Mouse (Mus musculus): Measurements from ENCODE around the gene Tmem45a2. TPM values are rescaled to one million over a fixed set of nuclear protein-coding genes. Genes with fewer than 3 reads are reported as not detected.

Gene Tmem45a2
- total RNA-seq, 1 experiment = 0.09 TPM

- no peak for DNase-seq (ENCODE audit: low read depth, low spot score)
- H3K36me3 ChIP-seq (ENCODE audit: control insufficient read depth, insufficient read depth, low read length, poor library complexity, severe bottlenecking) = no peaks in the 10 kb centered on the region
- no peak overlapping the region for H3K9ac ChIP-seq (ENCODE audit: insufficient read depth, low read depth, low read length, poor library complexity, severe bottlenecking)
- TF ChIP-seq ZC3H11A (IDR thresholded peaks at IDR 0.05; ENCODE audit: borderline replicate concordance, low read depth, low read length) (peak; percentile 92), MAFK (IDR thresholded peaks at IDR 0.05; ENCODE audit: insufficient read depth, low read depth, low read length) (no peak), CHD2 (IDR thresholded peaks at IDR 0.05; ENCODE audit: low read depth, low read length) (no peak)
- no peaks in the 10 kb centered on the region for H3K9me3 ChIP-seq (ENCODE audit: control insufficient read depth, insufficient read depth, low read depth, low read length)
- H3K4me3 ChIP-seq (ENCODE audit: insufficient read depth in 1 of 2, low read depth in 1 of 2, low read length in 2 of 2, poor library complexity in 1 of 2, severe bottlenecking in 1 of 2) = no peak overlapping the region
- in situ Hi-C loops (cut with MboI; ENCODE audit: low sequenced_read_pairs in 2 of 2, unreplicated experiment in 2 of 2) = loop anchor here in 1 of 2 experiments (10.0 kb wide), 1 partner anchor 318 kb away; no protein-coding TSS in a partner anchor
- H3K27ac ChIP-seq (ENCODE audit: insufficient read depth, low read depth, low read length, poor library complexity, severe bottlenecking) = no peak overlapping the region
- no peaks in the 10 kb centered on the region for H3K4me1 ChIP-seq (ENCODE audit: control insufficient read depth in 2 of 2, insufficient read depth in 2 of 2, low read length in 2 of 2, poor library complexity in 1 of 2)
Measured at GRCm38 (mm10) chr16:57092460-57092859, 21.3 kb upstream of the Tmem45a2 start.

DNA sequence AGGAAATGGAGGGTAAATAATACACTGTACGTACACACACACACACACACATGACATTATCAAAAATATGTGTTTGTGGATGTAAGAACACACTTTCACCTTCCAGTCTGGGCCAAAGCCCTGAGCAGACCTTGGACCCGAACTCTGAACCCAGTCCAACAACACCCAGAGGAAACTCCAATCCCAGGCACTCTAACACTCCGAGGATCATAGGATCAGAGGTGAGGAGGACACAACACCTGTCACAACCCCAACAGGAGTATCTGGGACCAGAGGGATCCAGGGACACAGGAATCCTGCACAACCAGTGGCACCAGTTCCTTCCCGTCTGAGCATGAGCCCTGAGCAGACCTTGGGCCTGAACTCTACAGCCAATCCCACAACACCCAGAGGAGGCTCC, 8.4 kb upstream of the Tmem45a2 start:
- TF ChIP-seq ZC3H11A (IDR thresholded peaks at IDR 0.05; ENCODE audit: borderline replicate concordance, low read depth, low read length) = no peak
- no peak for TF ChIP-seq CHD2 (IDR thresholded peaks at IDR 0.05; ENCODE audit: low read depth, low read length)
- no peak for TF ChIP-seq ZNF384 (IDR thresholded peaks at IDR 0.05; ENCODE audit: low read depth, low read length)
- TF ChIP-seq MAFK (IDR thresholded peaks at IDR 0.05; ENCODE audit: insufficient read depth, low read depth, low read length) = no peak
- no peak for TF ChIP-seq HCFC1 (IDR thresholded peaks at IDR 0.05; ENCODE audit: borderline replicate concordance, insufficient read depth, low read length)
- in situ Hi-C loops (cut with MboI; ENCODE audit: low sequenced_read_pairs in 2 of 2, unreplicated experiment in 2 of 2) = no loop called here
- H3K27ac ChIP-seq (ENCODE audit: insufficient read depth, low read depth, low read length, poor library complexity, severe bottlenecking) = no peak overlapping the region

GRCm38 (mm10) chr16:57075986-57076385, 4.8 kb upstream of the Tmem45a2 start:
- Histone ChIP-seq H3K9ac (ENCODE audit: insufficient read depth, low read depth, low read length, poor library complexity, severe bottlenecking) (no peak overlapping the region), H3K4me3 (ENCODE audit: insufficient read depth in 1 of 2, low read depth in 1 of 2, low read length in 2 of 2, poor library complexity in 1 of 2, severe bottlenecking in 1 of 2) (peak overlapping the region; percentile 9 to 58; a peak in 3 of 4 replicates)
- DNase-seq (ENCODE audit: low read depth, low spot score) = no peak

More for the DNA sequence above, 8.4 kb upstream of the Tmem45a2 start:
- H3K4me1 ChIP-seq (ENCODE audit: control insufficient read depth in 2 of 2, insufficient read depth in 2 of 2, low read length in 2 of 2, poor library complexity in 1 of 2) = no peaks in the 10 kb centered on the region
- no peak overlapping the region for H3K9ac ChIP-seq (ENCODE audit: insufficient read depth, low read depth, low read length, poor library complexity, severe bottlenecking)
- H3K36me3 ChIP-seq (ENCODE audit: control insufficient read depth, insufficient read depth, low read length, poor library complexity, severe bottlenecking) = no peaks in the 10 kb centered on the region
- no peaks in the 10 kb centered on the region for H3K9me3 ChIP-seq (ENCODE audit: control insufficient read depth, insufficient read depth, low read depth, low read length)
- H3K4me3 ChIP-seq (ENCODE audit: insufficient read depth in 1 of 2, low read depth in 1 of 2, low read length in 2 of 2, poor library complexity in 1 of 2, severe bottlenecking in 1 of 2) = no peak overlapping the region
- DNase-seq (ENCODE audit: low read depth, low spot score) = no peak

DNA sequence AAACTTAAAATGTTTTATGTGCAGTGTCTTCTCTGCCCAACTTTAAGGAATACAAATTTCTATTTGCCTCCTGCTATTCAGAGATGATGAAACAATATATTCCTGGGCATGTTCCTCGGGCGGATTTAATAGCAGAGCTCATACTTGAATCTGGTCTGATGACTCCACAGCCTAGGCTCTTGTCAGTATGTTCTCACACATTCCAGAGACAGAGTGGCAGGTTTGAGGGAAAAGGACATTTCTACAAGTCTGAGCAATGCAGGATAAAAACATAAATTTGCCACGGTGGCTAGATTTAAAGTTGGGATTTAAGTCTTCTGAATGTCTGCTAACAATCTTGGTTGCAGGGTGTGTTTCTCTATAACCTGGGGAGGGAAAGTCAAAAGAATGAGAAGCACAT, 9.1 kb downstream of the Tmem45a2 start:
- Histone ChIP-seq H3K9me3 (ENCODE audit: control insufficient read depth, insufficient read depth, low read depth, low read length) (no peaks in the 10 kb centered on the region), H3K4me3 (ENCODE audit: insufficient read depth in 1 of 2, low read depth in 1 of 2, low read length in 2 of 2, poor library complexity in 1 of 2, severe bottlenecking in 1 of 2) (no peak overlapping the region), H3K9ac (ENCODE audit: insufficient read depth, low read depth, low read length, poor library complexity, severe bottlenecking) (no peak overlapping the region), H3K27ac (ENCODE audit: insufficient read depth, low read depth, low read length, poor library complexity, severe bottlenecking) (no peak overlapping the region), H3K4me1 (ENCODE audit: control insufficient read depth in 2 of 2, insufficient read depth in 2 of 2, low read length in 2 of 2, poor library complexity in 1 of 2) (no peaks in the 10 kb centered on the region), H3K36me3 (ENCODE audit: control insufficient read depth, insufficient read depth, low read length, poor library complexity, severe bottlenecking) (no peaks in the 10 kb centered on the region)
- TF ChIP-seq MAFK (IDR thresholded peaks at IDR 0.05; ENCODE audit: insufficient read depth, low read depth, low read length) (no peak), ZC3H11A (IDR thresholded peaks at IDR 0.05; ENCODE audit: borderline replicate concordance, low read depth, low read length) (no peak), CHD2 (IDR thresholded peaks at IDR 0.05; ENCODE audit: low read depth, low read length) (no peak), ZNF384 (IDR thresholded peaks at IDR 0.05; ENCODE audit: low read depth, low read length) (no peak), HCFC1 (IDR thresholded peaks at IDR 0.05; ENCODE audit: borderline replicate concordance, insufficient read depth, low read length) (no peak)
- DNase-seq (ENCODE audit: low read depth, low spot score) = no peak
- in situ Hi-C loops (cut with MboI; ENCODE audit: low sequenced_read_pairs in 2 of 2, unreplicated experiment in 2 of 2) = no loop called here

More at GRCm38 (mm10) chr16:57075986-57076385, 4.8 kb upstream of the Tmem45a2 start:
- in situ Hi-C loops (cut with MboI; ENCODE audit: low sequenced_read_pairs in 2 of 2, unreplicated experiment in 2 of 2) = no loop called here
- TF ChIP-seq ZNF384 (IDR thresholded peaks at IDR 0.05; ENCODE audit: low read depth, low read length) (no peak; the same call in 1 of the 2 replicates), CHD2 (IDR thresholded peaks at IDR 0.05; ENCODE audit: low read depth, low read length) (no peak), ZC3H11A (IDR thresholded peaks at IDR 0.05; ENCODE audit: borderline replicate concordance, low read depth, low read length) (no peak), HCFC1 (IDR thresholded peaks at IDR 0.05; ENCODE audit: borderline replicate concordance, insufficient read depth, low read length) (no peak), MAFK (IDR thresholded peaks at IDR 0.05; ENCODE audit: insufficient read depth, low read depth, low read length) (no peak)
- no peaks in the 10 kb centered on the region for H3K36me3 ChIP-seq (ENCODE audit: control insufficient read depth, insufficient read depth, low read length, poor library complexity, severe bottlenecking)
- H3K4me1 ChIP-seq (ENCODE audit: control insufficient read depth in 2 of 2, insufficient read depth in 2 of 2, low read length in 2 of 2, poor library complexity in 1 of 2) = no peaks in the 10 kb centered on the region
- H3K9me3 ChIP-seq (ENCODE audit: control insufficient read depth, insufficient read depth, low read depth, low read length) = no peaks in the 10 kb centered on the region
- no peak overlapping the region for H3K27ac ChIP-seq (ENCODE audit: insufficient read depth, low read depth, low read length, poor library complexity, severe bottlenecking)

GRCm38 (mm10) chr16:57056995-57057394, 14.2 kb downstream of the Tmem45a2 start:
- no peak overlapping the region for H3K4me3 ChIP-seq (ENCODE audit: insufficient read depth in 1 of 2, low read depth in 1 of 2, low read length in 2 of 2, poor library complexity in 1 of 2, severe bottlenecking in 1 of 2)
- H3K9ac ChIP-seq (ENCODE audit: insufficient read depth, low read depth, low read length, poor library complexity, severe bottlenecking) = no peak overlapping the region
- no peaks in the 10 kb centered on the region for H3K9me3 ChIP-seq (ENCODE audit: control insufficient read depth, insufficient read depth, low read depth, low read length)
- TF ChIP-seq ZC3H11A (IDR thresholded peaks at IDR 0.05; ENCODE audit: borderline replicate concordance, low read depth, low read length) (no peak), CHD2 (IDR thresholded peaks at IDR 0.05; ENCODE audit: low read depth, low read length) (no peak), HCFC1 (IDR thresholded peaks at IDR 0.05; ENCODE audit: borderline replicate concordance, insufficient read depth, low read length) (no peak), ZNF384 (IDR thresholded peaks at IDR 0.05; ENCODE audit: low read depth, low read length) (no peak), MAFK (IDR thresholded peaks at IDR 0.05; ENCODE audit: insufficient read depth, low read depth, low read length) (no peak)
- no peaks in the 10 kb centered on the region for H3K4me1 ChIP-seq (ENCODE audit: control insufficient read depth in 2 of 2, insufficient read depth in 2 of 2, low read length in 2 of 2, poor library complexity in 1 of 2)
- DNase-seq (ENCODE audit: low read depth, low spot score) = no peak
- H3K36me3 ChIP-seq (ENCODE audit: control insufficient read depth, insufficient read depth, low read length, poor library complexity, severe bottlenecking) = no peaks in the 10 kb centered on the region
- H3K27ac ChIP-seq (ENCODE audit: insufficient read depth, low read depth, low read length, poor library complexity, severe bottlenecking) = no peak overlapping the region
- in situ Hi-C loops (cut with MboI; ENCODE audit: low sequenced_read_pairs in 2 of 2, unreplicated experiment in 2 of 2) = no loop called here
